Mouse (Mus musculus) CH12.LX (cell line): ENCODE measurements around the gene Phb2. TPM values are rescaled to one million over a fixed set of nuclear protein-coding genes. Genes with fewer than 3 reads are reported as not detected.

Experiments
- DNase-seq: peaks from one replicate; pipeline ENCODE4 v3.0.0-alpha.2; 2013; ENCODE audit errors: extremely low read depth
- H3K27ac ChIP-seq: 2 replicates; pipeline ENCODE4 v1.5.1; 2012; ENCODE audit warnings: low read depth, mild to moderate bottlenecking, control low read depth, moderate library complexity; ENCODE audit not compliant: insufficient read depth
- H3K27me3 ChIP-seq: replicated peaks from 2 replicates; pipeline ENCODE3; 2012; ENCODE audit warnings: inconsistent platforms
- H3K36me3 ChIP-seq, 2 experiments: replicated peaks in 1 of 2; 2 replicates each; pipeline versions ENCODE3 to v1.6.1; 2012; ENCODE audit warnings: inconsistent platforms in 1 of 2, low read length in 1 of 2, mild to moderate bottlenecking in 1 of 2, mixed read lengths in 1 of 2, moderate library complexity in 1 of 2; ENCODE audit not compliant: control insufficient read depth in 1 of 2, insufficient read depth in 1 of 2
- H3K4me1 ChIP-seq, 2 experiments: 2 replicates each; pipeline ENCODE4 v1.6.1; 2012; ENCODE audit warnings: inconsistent platforms in 1 of 2, moderate library complexity in 1 of 2; ENCODE audit not compliant: insufficient read depth in 2 of 2, control insufficient read depth in 1 of 2
- H3K4me2 ChIP-seq: 2 replicates; pipeline ENCODE4 v1.6.1; 2012; ENCODE audit warnings: low read depth, mild to moderate bottlenecking, control low read depth; ENCODE audit not compliant: poor library complexity, insufficient read depth, severe bottlenecking
- H3K4me3 ChIP-seq, 3 experiments: fragments of 150-350 bp in 1 of 3; sonication (generic) in 1 of 3; replicated peaks in 1 of 3; 2 replicates each; pipeline versions ENCODE3 to v1.5.1; 2011 to 2012; ENCODE audit warnings: low read depth in 2 of 3, low read length in 2 of 3, mild to moderate bottlenecking in 2 of 3, moderate library complexity in 2 of 3, control low read depth in 1 of 3, improper control_type of control experiment in 1 of 3, inconsistent platforms in 1 of 3, mixed read lengths in 1 of 3; ENCODE audit not compliant: poor library complexity in 1 of 3
- H3K79me2 ChIP-seq: replicated peaks from 2 replicates; pipeline ENCODE4 v1.6.1; 2012; ENCODE audit warnings: mild to moderate bottlenecking, moderate library complexity; ENCODE audit not compliant: control insufficient read depth, poor library complexity, insufficient read depth, severe bottlenecking; ENCODE audit errors: extremely low read depth
- H3K9ac ChIP-seq: 2 replicates; pipeline ENCODE4 v1.6.1; 2012; ENCODE audit warnings: low read depth, mild to moderate bottlenecking, control low read depth, moderate library complexity; ENCODE audit not compliant: insufficient read depth
- H3K9me3 ChIP-seq: replicated peaks from 2 replicates; pipeline ENCODE3; 2012; ENCODE audit warnings: low read length, inconsistent platforms, mixed read lengths
- CHD1 ChIP-seq: IDR thresholded peaks from 2 replicates; pipeline ENCODE4 v1.6.1; 2012; ENCODE audit warnings: low read depth, low read length, improper control_type of control experiment, inconsistent platforms
- CHD2 ChIP-seq: IDR thresholded peaks from 2 replicates; pipeline ENCODE4 v1.6.1; 2011; ENCODE audit warnings: low read length, improper control_type of control experiment
- CTCF ChIP-seq, 2 experiments: IDR thresholded peaks in 1 of 2; conservative IDR thresholded peaks in 1 of 2; 2 replicates each; pipeline ENCODE4 v1.5.1; 2011 to 2012; ENCODE audit warnings: low read depth in 2 of 2, low read length in 2 of 2, improper control_type of control experiment in 1 of 2, inconsistent platforms in 1 of 2, mild to moderate bottlenecking in 1 of 2, moderate library complexity in 1 of 2
- ELF1 ChIP-seq: IDR thresholded peaks from 2 replicates; pipeline ENCODE4 v1.6.1; 2014; ENCODE audit warnings: low read depth, mild to moderate bottlenecking, inconsistent platforms, low read length, improper control_type of control experiment
- EP300 ChIP-seq: IDR thresholded peaks from 2 replicates; pipeline ENCODE4 v1.6.1; 2011; ENCODE audit warnings: low read length, improper control_type of control experiment
- ETS1 ChIP-seq: conservative IDR thresholded peaks from 2 replicates; pipeline ENCODE4 v1.6.1; 2012; ENCODE audit warnings: low read depth, mild to moderate bottlenecking, inconsistent platforms, low read length, improper control_type of control experiment, moderate library complexity
- GABPA ChIP-seq: IDR thresholded peaks from 2 replicates; pipeline ENCODE4 v1.6.1; 2012; ENCODE audit warnings: low read depth, low read length, improper control_type of control experiment, inconsistent platforms; ENCODE audit not compliant: insufficient replicate concordance
- HCFC1 ChIP-seq: IDR thresholded peaks from 2 replicates; pipeline ENCODE4 v1.6.1; 2012; ENCODE audit warnings: low read depth, mild to moderate bottlenecking, inconsistent platforms, low read length, improper control_type of control experiment
- IRF4 ChIP-seq: IDR thresholded peaks from 2 replicates; pipeline ENCODE4 v1.6.1; 2014; ENCODE audit warnings: low read depth, mild to moderate bottlenecking, inconsistent platforms, low read length, improper control_type of control experiment
- JUN ChIP-seq: IDR thresholded peaks from 2 replicates; pipeline ENCODE4 v1.6.1; 2011; ENCODE audit warnings: low read depth, mild to moderate bottlenecking, low read length, improper control_type of control experiment, moderate library complexity; ENCODE audit not compliant: insufficient read depth
- JUND ChIP-seq: conservative IDR thresholded peaks from 2 replicates; pipeline ENCODE4 v1.6.1; 2011; ENCODE audit warnings: low read depth, low read length, improper control_type of control experiment
- MAFK ChIP-seq: IDR thresholded peaks from 2 replicates; pipeline ENCODE4 v1.6.1; 2011; ENCODE audit warnings: low read length, improper control_type of control experiment; ENCODE audit not compliant: insufficient replicate concordance
- MAX ChIP-seq: IDR thresholded peaks from 2 replicates; pipeline ENCODE4 v1.6.1; 2011; ENCODE audit warnings: low read length, improper control_type of control experiment
- MAZ ChIP-seq: IDR thresholded peaks from 2 replicates; pipeline ENCODE4 v1.6.1; 2012; ENCODE audit warnings: low read depth, mild to moderate bottlenecking, inconsistent platforms, low read length, improper control_type of control experiment, moderate library complexity
- MXI1 ChIP-seq: IDR thresholded peaks from 2 replicates; pipeline ENCODE4 v1.6.1; 2011; ENCODE audit warnings: mild to moderate bottlenecking, low read depth, low read length, improper control_type of control experiment
- MYC ChIP-seq: IDR thresholded peaks from 2 replicates; pipeline ENCODE4 v1.6.1; 2011; ENCODE audit warnings: low read depth, mild to moderate bottlenecking, improper control_type of control experiment, low read length
- NELFE ChIP-seq: IDR thresholded peaks from 2 replicates; pipeline ENCODE4 v1.6.1; 2011; ENCODE audit warnings: low read depth, low read length, improper control_type of control experiment
- NRF1 ChIP-seq: IDR thresholded peaks from 2 replicates; pipeline ENCODE4 v1.6.1; 2014; ENCODE audit warnings: low read depth, mild to moderate bottlenecking, inconsistent platforms, low read length, improper control_type of control experiment, moderate library complexity
- PAX5 ChIP-seq: IDR thresholded peaks from 2 replicates; pipeline ENCODE4 v1.6.1; 2012; ENCODE audit warnings: low read length, inconsistent platforms, mixed read lengths
- POLR2AphosphoS2 ChIP-seq: IDR thresholded peaks from 2 replicates; pipeline ENCODE4 v1.6.1; 2011; ENCODE audit warnings: low read depth, low read length, improper control_type of control experiment
- RAD21 ChIP-seq: IDR thresholded peaks from 2 replicates; pipeline ENCODE4 v1.6.1; 2011; ENCODE audit warnings: low read depth, mild to moderate bottlenecking, low read length, improper control_type of control experiment, moderate library complexity
- RCOR1 ChIP-seq: conservative IDR thresholded peaks from 2 replicates; pipeline ENCODE4 v1.6.1; 2012; ENCODE audit warnings: low read depth, mild to moderate bottlenecking, inconsistent platforms, low read length, improper control_type of control experiment
- SIN3A ChIP-seq: IDR thresholded peaks from 2 replicates; pipeline ENCODE4 v1.6.1; 2012; ENCODE audit warnings: low read length, improper control_type of control experiment, inconsistent platforms
- SMC3 ChIP-seq: IDR thresholded peaks from 2 replicates; pipeline ENCODE4 v1.6.1; 2011; ENCODE audit warnings: low read depth, low read length, improper control_type of control experiment
- TBP ChIP-seq: conservative IDR thresholded peaks from 2 replicates; pipeline ENCODE4 v1.6.1; 2011; ENCODE audit warnings: low read depth, low read length, improper control_type of control experiment
- TCF12 ChIP-seq: IDR thresholded peaks from 2 replicates; pipeline ENCODE4 v1.6.1; 2014; ENCODE audit warnings: low read depth, mild to moderate bottlenecking, inconsistent platforms, low read length, improper control_type of control experiment
- UBTF ChIP-seq: IDR thresholded peaks from 2 replicates; pipeline ENCODE4 v1.6.1; 2012; ENCODE audit warnings: low read depth, mild to moderate bottlenecking, inconsistent platforms, low read length, improper control_type of control experiment, moderate library complexity
- USF1 ChIP-seq: IDR thresholded peaks from 2 replicates; pipeline ENCODE4 v1.6.1; 2014; ENCODE audit warnings: low read depth, mild to moderate bottlenecking, inconsistent platforms, low read length, improper control_type of control experiment
- USF2 ChIP-seq: conservative IDR thresholded peaks from 2 replicates; pipeline ENCODE4 v1.6.1; 2011; ENCODE audit warnings: low read depth, low read length, improper control_type of control experiment
- ZC3H11A ChIP-seq: IDR thresholded peaks from 2 replicates; pipeline ENCODE4 v1.6.1; 2012; ENCODE audit warnings: low read depth, mild to moderate bottlenecking, inconsistent platforms, low read length, improper control_type of control experiment
- ZKSCAN1 ChIP-seq: IDR thresholded peaks from 2 replicates; pipeline ENCODE4 v1.6.1; 2012; ENCODE audit warnings: low read depth, inconsistent platforms, low read length, improper control_type of control experiment, borderline replicate concordance
- ZMIZ1 ChIP-seq: IDR thresholded peaks from 2 replicates; pipeline ENCODE4 v1.6.1; 2012; ENCODE audit warnings: low read depth, mild to moderate bottlenecking, inconsistent platforms, low read length, improper control_type of control experiment
- ZNF384 ChIP-seq: IDR thresholded peaks from 2 replicates; pipeline ENCODE4 v1.6.1; 2012; ENCODE audit warnings: low read depth, low read length, improper control_type of control experiment, inconsistent platforms
- dilution Hi-C: fragments of 300-500 bp; cut with MboI; formaldehyde crosslinking; loops from 2 replicates; pipeline ENCODE4 v1.14.3; 2020; ENCODE audit warnings: low sequenced_read_pairs; ENCODE audit not compliant: extremely low pct_unique_long_range_greater_than_20kb, extremely low pct_ligation_motif_present
- in situ Hi-C: fragments of 300-500 bp; cut with MboI; formaldehyde crosslinking; loops from 3 replicates; pipeline ENCODE4 v1.14.3; 2019; ENCODE audit warnings: low sequenced_read_pairs, low pct_ligation_motif_present, low pct_unique_long_range_greater_than_20kb, mixed read lengths
- polyA plus RNA-seq: library from polyadenylated mRNA; unstranded; fragments of >175 nt; gene quantifications from 2 replicates; pipeline ENCODE4 v1.2.1, GENCODE M21; 2012; ENCODE audit warnings: low read depth; ENCODE audit not compliant: insufficient read length
- total RNA-seq, 2 experiments: library from RNA; depleted of rRNA; stranded (reverse); fragments of 300-350 nt in 1 of 2; fragments of >200 nt in 1 of 2; gene quantifications; 2 replicates each; pipeline ENCODE4 v1.2.3; 2012 to 2014

Phb2 gene
- total and polyA plus RNA-seq, 3 experiments: 380 to 694 (median 440) TPM

- peak; percentile 85 for TF ChIP-seq CHD2
Observed at GRCm38 (mm10) chr6:124711824-124712782, at the start of gene Phb2, which contains the start of gene Emg1 (continued).

- in situ Hi-C loops (no loop called here), dilution Hi-C loops (no loop called here)
- Histone ChIP-seq H3K79me2 (peaks cover 9% of the 10 kb centered on the region; the same call in 1 of the 2 replicates), H3K9ac (peak within 1 kb of the TSS; percentile 52), H3K4me3 (peak within 1 kb of the TSS; percentile 66 to 92 (median 74)), H3K4me1 (peaks cover 7 to 43% of the 10 kb centered on the region in 2 experiments), H3K27me3 (no peaks in the 10 kb centered on the region), H3K4me2 (peak within 1 kb of the TSS; percentile 87), H3K36me3 (peaks cover 9 to 28% of the 10 kb centered on the region in 2 experiments), H3K9me3 (no peaks in the 10 kb centered on the region), H3K27ac (peak within 1 kb of the TSS; percentile 57)
- peak; percentile 98 for DNase-seq
- TF ChIP-seq EP300 (no peak), CTCF (conservative IDR thresholded peaks at IDR 0.05 in 1 of 2, IDR thresholded peaks at IDR 0.05 in 1 of 2; ENCODE audit: low read depth in 2 of 2, low read length in 2 of 2) (peak; percentile 24 to 79; a peak in 2 of 4 replicates), MYC (peak; percentile 69; the same call in 1 of the 2 replicates), CHD2 (no peak; the same call in 1 of the 2 replicates), ZC3H11A (no peak), GABPA (no peak), MAZ (0 out of 2 replicates have a peak, but pooled peaks have one; percentile 53), USF1 (no peak), USF2 (no peak), SIN3A (no peak; the same call in 1 of the 2 replicates), ZKSCAN1 (no peak), MAFK (no peak), ZMIZ1 (no peak), NELFE (peak; percentile 65), NRF1 (peak; percentile 57), HCFC1 (peak; percentile 63), IRF4 (peak; percentile 18; the same call in 1 of the 2 replicates), MAX (no peak), JUND (no peak), JUN (no peak), PAX5 (no peak), SMC3 (peak; percentile 53), UBTF (no peak), MXI1 (peak; percentile 72), ETS1 (peak; percentile 17), POLR2AphosphoS2 (no peak), RCOR1 (no peak), ELF1 (peak; percentile 78), CHD1 (no peak), TBP (no peak), TCF12 (peak; percentile 57), RAD21 (peak; percentile 25), ZNF384 (no peak)
Observed at GRCm38 (mm10) chr6:124662477-124663423, 49.4 kb upstream of the Phb2 start, which contains the start of gene Lpcat3. Gene Lpcat3, plus strand, starts transcription at chr6:124663027.
